Mouse (Mus musculus) myocyte (in vitro differentiated cells): Measurements from ENCODE around the gene Crip2. TPM values are rescaled to one million over a fixed set of nuclear protein-coding genes. Genes with fewer than 3 reads are reported as not detected.

Experiments
- H3K27me3 ChIP-seq: one replicate; pipeline ENCODE4 v1.6.1; 2011; ENCODE audit not compliant: control insufficient read depth, insufficient read depth, insufficient read length
- H3K36me3 ChIP-seq: one replicate; pipeline ENCODE4 v1.6.1; 2011; ENCODE audit not compliant: control insufficient read depth, insufficient read depth
- H3K4me2 ChIP-seq: one replicate; pipeline ENCODE4 v1.6.1; 2011; ENCODE audit warnings: low read depth, control low read depth
- H3K4me3 ChIP-seq: one replicate; pipeline ENCODE4 v1.5.1; 2011; ENCODE audit warnings: mild to moderate bottlenecking, control low read depth, moderate library complexity
- H3K79me2 ChIP-seq: one replicate; pipeline ENCODE4 v1.6.1; 2011; ENCODE audit not compliant: control insufficient read depth, insufficient read depth
- H3ac ChIP-seq: one replicate; pipeline ENCODE4 v1.6.1; 2011; ENCODE audit not compliant: control insufficient read depth, insufficient read length
- CEBPB ChIP-seq: IDR thresholded peaks from 2 replicates; pipeline ENCODE4 v1.6.1; 2011; ENCODE audit warnings: mild to moderate bottlenecking, moderate library complexity; ENCODE audit not compliant: poor library complexity, insufficient read depth, severe bottlenecking
- E2F4 ChIP-seq: IDR thresholded peaks from one replicate; pipeline ENCODE4 v1.6.1; 2011; ENCODE audit warnings: mild to moderate bottlenecking, control low read depth, moderate library complexity; ENCODE audit not compliant: insufficient read depth
- MAX ChIP-seq: IDR thresholded peaks from one replicate; pipeline ENCODE4 v1.6.1; 2011; ENCODE audit warnings: low read depth, mild to moderate bottlenecking, control low read depth
- MYOD1 ChIP-seq, 3 experiments: IDR thresholded peaks; one replicate each; pipeline ENCODE4 v1.6.1; 2011; ENCODE audit warnings: control low read depth in 2 of 3, low read depth in 2 of 3, mild to moderate bottlenecking in 2 of 3, moderate library complexity in 1 of 3; ENCODE audit not compliant: insufficient read length in 2 of 3, control insufficient read depth in 1 of 3
- MYOG ChIP-seq, 3 experiments: IDR thresholded peaks; one replicate each; pipeline ENCODE4 v1.6.1; 2011; ENCODE audit warnings: control low read depth in 2 of 3, low read depth in 2 of 3, mild to moderate bottlenecking in 2 of 3; ENCODE audit not compliant: insufficient read length in 2 of 3, control insufficient read depth in 1 of 3, insufficient read depth in 1 of 3
- POLR2A ChIP-seq: IDR thresholded peaks from one replicate; pipeline ENCODE4 v1.6.1; 2011; ENCODE audit warnings: low read depth, mild to moderate bottlenecking, control low read depth, moderate library complexity; ENCODE audit not compliant: insufficient read length
- POLR2AphosphoS2 ChIP-seq: IDR thresholded peaks from one replicate; pipeline ENCODE4 v1.6.1; 2011; ENCODE audit warnings: low read depth, control low read depth; ENCODE audit not compliant: insufficient read length
- REST ChIP-seq: IDR thresholded peaks from one replicate; pipeline ENCODE4 v1.6.1; 2011; ENCODE audit warnings: mild to moderate bottlenecking, control low read depth, moderate library complexity; ENCODE audit not compliant: insufficient read depth, insufficient read length
- SRF ChIP-seq: IDR thresholded peaks from one replicate; pipeline ENCODE4 v1.6.1; 2011; ENCODE audit warnings: low read depth; ENCODE audit not compliant: control insufficient read depth, insufficient read length
- TCF12 ChIP-seq: IDR thresholded peaks from one replicate; pipeline ENCODE4 v1.6.1; 2011; ENCODE audit warnings: mild to moderate bottlenecking, control low read depth; ENCODE audit not compliant: poor library complexity, insufficient read depth, severe bottlenecking
- TCF3 ChIP-seq: IDR thresholded peaks from one replicate; pipeline ENCODE4 v1.6.1; 2011; ENCODE audit warnings: low read depth, control low read depth; ENCODE audit not compliant: insufficient read length
- USF1 ChIP-seq: IDR thresholded peaks from one replicate; pipeline ENCODE4 v1.6.1; 2011; ENCODE audit warnings: low read depth, mild to moderate bottlenecking, control low read depth, moderate library complexity
- polyA plus RNA-seq: library from polyadenylated mRNA; unstranded; fragments of >200 nt; fragmentation: generic; extraction: Trizol; gene quantifications from one replicate; pipeline ENCODE4 v1.2.1, GENCODE M21; 2012; ENCODE audit warnings: missing spikeins

Crip2 gene
- polyA plus RNA-seq, result 1,146 TPM

DNA sequence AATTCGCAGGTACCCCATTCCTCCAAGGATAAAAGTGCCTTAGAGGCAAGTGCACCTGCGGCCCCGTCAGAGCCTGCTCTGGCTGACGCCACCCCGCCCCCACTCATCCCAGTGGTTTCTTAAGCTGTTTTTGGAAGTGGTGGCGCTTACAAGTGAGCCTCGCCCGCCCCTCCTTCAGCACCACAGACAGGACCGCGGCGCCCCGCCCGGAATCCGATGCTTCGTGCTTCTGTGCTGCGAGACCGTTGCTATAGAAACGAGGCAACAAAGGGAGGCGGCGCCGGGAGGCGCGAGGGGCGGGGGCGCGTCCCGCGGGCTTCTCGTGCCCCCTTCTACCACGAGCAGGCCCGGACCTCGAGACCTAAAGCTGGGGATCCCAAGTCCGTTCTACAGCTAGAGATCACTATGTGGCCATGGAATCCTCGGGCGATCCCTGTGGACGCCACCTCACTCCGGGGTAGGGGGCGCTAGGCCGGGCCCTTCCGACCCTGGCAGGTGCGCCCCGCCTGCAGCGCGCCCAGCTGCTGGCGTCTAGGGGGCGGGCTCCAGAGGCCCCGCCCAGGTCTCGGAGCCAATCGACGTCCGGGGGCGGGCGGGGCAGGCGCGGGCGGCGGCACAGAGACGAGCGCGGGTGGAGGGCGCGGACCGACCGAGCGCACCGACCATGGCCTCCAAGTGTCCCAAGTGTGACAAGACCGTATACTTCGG lies at the start of gene Crip2:
Gene Crip2, plus strand, starts transcription at position 329 of the 708 bp plus-strand sequence.
- peaks cover 33% of the 10 kb centered on the region for H3K79me2 ChIP-seq
- TF ChIP-seq POLR2AphosphoS2 (peak; percentile 96), POLR2A (peak; percentile 93), MYOD1 (IDR thresholded peaks at IDR 0.05; ENCODE audit: control insufficient read depth in 1 of 3, insufficient read length in 2 of 3, low read depth in 2 of 3) (peak in 2 of 3 experiments; percentile 82 to 89), TCF3 (peak; percentile 33), SRF (peak; percentile 6), MAX (no peak), CEBPB (no peak), TCF12 (peak; percentile 23), E2F4 (peak; percentile 12), MYOG (IDR thresholded peaks at IDR 0.05; ENCODE audit: control insufficient read depth in 1 of 3, insufficient read depth in 1 of 3, insufficient read length in 2 of 3, low read depth in 2 of 3) (peak in 2 of 3 experiments; percentile 88 to 92), USF1 (no peak), REST (peak; percentile 57)
- peak within 1 kb of the TSS; percentile 31 for H3ac ChIP-seq
- peaks cover 23% of the 10 kb centered on the region for H3K36me3 ChIP-seq
- H3K4me2 ChIP-seq, result peak within 1 kb of the TSS; percentile 96
- H3K27me3 ChIP-seq, result no peaks in the 10 kb centered on the region
- peak within 1 kb of the TSS; percentile 93 for H3K4me3 ChIP-seq

DNA sequence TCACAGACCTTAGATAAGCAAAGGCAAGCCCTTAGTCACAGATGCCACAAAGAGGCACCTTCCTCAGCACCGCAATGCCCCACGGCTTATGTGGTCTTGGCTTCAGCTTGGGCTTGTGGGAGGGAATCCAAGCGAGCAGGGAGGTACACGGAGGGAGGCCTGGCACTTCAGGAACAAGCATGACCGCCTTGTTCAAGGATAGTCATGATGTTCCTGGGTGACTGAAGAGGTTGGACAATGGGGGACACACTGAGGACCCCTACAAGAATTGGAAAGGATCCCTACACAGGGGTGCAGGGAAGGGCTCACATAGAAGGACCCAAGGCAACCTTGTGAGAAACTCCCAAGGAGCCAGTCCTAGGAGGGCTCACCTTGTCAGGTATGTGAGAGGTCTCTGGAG lies 43.0 kb upstream of the Crip2 start:
- Histone ChIP-seq H3K36me3 (no peaks in the 10 kb centered on the region), H3ac (no peak overlapping the region), H3K27me3 (no peaks in the 10 kb centered on the region), H3K4me3 (peak overlapping the region; percentile 32), H3K79me2 (peaks cover 33% of the 10 kb centered on the region), H3K4me2 (no peak overlapping the region)
- TF ChIP-seq E2F4 (no peak), POLR2A (no peak), SRF (no peak), TCF12 (no peak), REST (no peak), POLR2AphosphoS2 (no peak), CEBPB (no peak), MAX (no peak), MYOG (IDR thresholded peaks at IDR 0.05; ENCODE audit: control insufficient read depth in 1 of 3, insufficient read depth in 1 of 3, insufficient read length in 2 of 3, low read depth in 2 of 3) (no peak), USF1 (no peak), MYOD1 (IDR thresholded peaks at IDR 0.05; ENCODE audit: control insufficient read depth in 1 of 3, insufficient read length in 2 of 3, low read depth in 2 of 3) (no peak), TCF3 (no peak)

DNA sequence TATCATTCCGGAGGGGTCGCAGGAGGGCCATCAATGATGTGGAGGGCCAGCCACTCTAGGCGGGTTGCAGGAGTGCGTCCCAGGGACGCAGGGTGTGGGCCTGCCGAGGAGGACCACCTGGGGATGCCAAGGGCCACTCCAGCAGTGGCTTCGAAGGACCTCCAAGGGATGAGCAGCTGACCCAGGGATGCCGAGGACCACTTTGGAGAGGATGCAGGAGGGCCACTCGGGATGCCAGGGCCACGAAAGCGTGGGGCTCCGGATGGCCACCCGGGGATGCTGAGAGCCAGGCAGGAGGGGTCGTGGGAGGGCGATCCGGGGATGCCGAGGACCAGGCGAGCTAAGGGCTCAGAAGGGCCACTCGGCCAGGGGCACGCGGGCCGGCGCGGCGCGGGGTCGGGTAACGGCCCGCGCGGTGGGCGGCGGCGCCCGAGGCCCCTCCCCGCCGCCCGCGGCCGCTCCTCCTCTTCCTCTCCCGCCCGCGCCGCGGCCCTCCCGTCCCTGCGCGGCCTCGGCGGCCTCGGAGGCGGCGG lies 42.2 kb upstream of the Crip2 start, which contains the start of gene Mta1:
Gene Mta1, plus strand, starts transcription at position 530 of the 533 bp plus-strand sequence.
- TF ChIP-seq MYOD1 (IDR thresholded peaks at IDR 0.05; ENCODE audit: control insufficient read depth in 1 of 3, insufficient read length in 2 of 3, low read depth in 2 of 3) (no peak), POLR2A (peak; percentile 84), POLR2AphosphoS2 (peak; percentile 69)
- Histone ChIP-seq H3K4me3 (peak within 1 kb of the TSS; percentile 32), H3K36me3 (no peaks in the 10 kb centered on the region), H3K27me3 (no peaks in the 10 kb centered on the region), H3K79me2 (peaks cover 40% of the 10 kb centered on the region), H3ac (peak within 1 kb of the TSS; percentile 95), H3K4me2 (peak within 1 kb of the TSS; percentile 94)

DNA sequence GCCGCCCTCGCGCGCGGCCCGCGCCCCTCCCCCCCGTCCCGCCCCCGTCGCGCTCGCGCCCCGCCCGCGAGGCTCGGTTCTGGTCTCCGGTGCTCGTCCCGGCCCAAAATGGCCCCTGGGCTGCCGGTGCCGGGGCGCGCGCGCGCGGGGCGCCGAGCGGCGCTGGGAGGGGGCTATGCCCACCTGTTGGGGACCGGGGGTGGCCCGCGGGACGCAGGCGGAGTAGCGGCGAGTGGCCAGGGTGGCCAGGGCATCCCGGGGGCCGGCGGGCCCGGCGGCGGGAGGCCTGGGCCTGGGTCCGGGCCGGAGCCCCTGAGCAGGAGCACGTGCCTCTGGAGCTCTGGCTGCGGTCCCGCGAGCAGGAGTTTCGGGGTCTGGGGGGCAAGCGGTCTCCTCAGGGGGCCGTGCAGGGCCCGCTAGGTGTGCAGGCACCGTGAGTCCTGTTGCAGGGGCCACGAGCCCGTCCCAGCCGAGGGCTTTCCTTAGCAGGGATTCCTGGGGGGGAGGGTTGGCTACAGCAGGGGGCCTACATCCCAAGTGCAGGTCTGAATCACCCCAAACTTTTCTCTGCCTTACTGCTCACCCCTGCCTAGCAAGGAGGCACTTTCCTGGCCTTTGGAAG lies 41.4 kb upstream of the Crip2 start:
- peak overlapping the region; percentile 32 for H3K4me3 ChIP-seq
- H3K79me2 ChIP-seq, result peaks cover 49% of the 10 kb centered on the region
- TF ChIP-seq POLR2A, result no peak
- TF ChIP-seq TCF12, result no peak
- no peak for TF ChIP-seq E2F4
- no peak for TF ChIP-seq REST
- TF ChIP-seq SRF, result no peak
- TF ChIP-seq USF1, result no peak
- TF ChIP-seq TCF3, result no peak
- no peak for TF ChIP-seq MYOD1 (IDR thresholded peaks at IDR 0.05; ENCODE audit: control insufficient read depth in 1 of 3, insufficient read length in 2 of 3, low read depth in 2 of 3)
- TF ChIP-seq POLR2AphosphoS2, result no peak
- no peak for TF ChIP-seq MYOG (IDR thresholded peaks at IDR 0.05; ENCODE audit: control insufficient read depth in 1 of 3, insufficient read depth in 1 of 3, insufficient read length in 2 of 3, low read depth in 2 of 3)
- TF ChIP-seq CEBPB, result no peak
- H3K36me3 ChIP-seq, result no peaks in the 10 kb centered on the region
- no peaks in the 10 kb centered on the region for H3K27me3 ChIP-seq
- H3ac ChIP-seq, result peak overlapping the region; percentile 95
- peak overlapping the region; percentile 94 for H3K4me2 ChIP-seq
